Mouse (Mus musculus) CD4-positive, CD25-positive, alpha-beta regulatory T cell, adult 9 weeks (primary cell): ENCODE measurements around the gene Adgrg4. TPM values are rescaled to one million over a fixed set of nuclear protein-coding genes. Genes with fewer than 3 reads are reported as not detected.

ENCODE experiments used
- polyA plus RNA-seq: library from polyadenylated mRNA; unstranded; fragments of 100-300 nt; shearing (Covaris generic); gene quantifications from one replicate; pipeline ENCODE4 v1.2.1, GENCODE M21; 2017

Gene Adgrg4
- polyA plus RNA-seq, result not detected

GRCm38 (mm10) chrX:56869863-56870262 lies at the start of gene Adgrg4:
Gene Adgrg4 (plus strand): TSS chrX:56870163.

GRCm38 (mm10) chrX:56821765-56822603 lies 48.0 kb upstream of the Adgrg4 start, which contains the start of gene Map7d3:
Gene Map7d3 (minus strand): TSS chrX:56822326.

GRCm38 (mm10) chrX:57042774-57043173 lies 172.8 kb downstream of the Adgrg4 start, which contains the start of gene Brs3:
Gene Brs3 (plus strand): TSS chrX:57043074.

Other genes starting within 250 kb of the Adgrg4 start
- gene Fhl1, start 138.4 kb upstream of the Adgrg4 start, polyA plus RNA-seq, result not detected
- 0.50 TPM for gene Map7d3, start 47.8 kb upstream of the Adgrg4 start, polyA plus RNA-seq
- gene Brs3, start 172.9 kb downstream of the Adgrg4 start, polyA plus RNA-seq, result not detected
- gene Htatsf1, start 183.4 kb downstream of the Adgrg4 start, polyA plus RNA-seq, result 31.8 TPM
- not detected for gene Vgll1, start 217.9 kb downstream of the Adgrg4 start, polyA plus RNA-seq